Mouse (Mus musculus): Measurements from ENCODE around the gene Cdadc1. TPM values are rescaled to one million over a fixed set of nuclear protein-coding genes. Genes with fewer than 3 reads are reported as not detected.
A peak's percentile ranks its signal among the peaks of the same experiment; 100 is the strongest.

Gene Cdadc1
- total RNA-seq, 2 experiments from 2014 or later = 28.2 to 40.7 TPM

DNA sequence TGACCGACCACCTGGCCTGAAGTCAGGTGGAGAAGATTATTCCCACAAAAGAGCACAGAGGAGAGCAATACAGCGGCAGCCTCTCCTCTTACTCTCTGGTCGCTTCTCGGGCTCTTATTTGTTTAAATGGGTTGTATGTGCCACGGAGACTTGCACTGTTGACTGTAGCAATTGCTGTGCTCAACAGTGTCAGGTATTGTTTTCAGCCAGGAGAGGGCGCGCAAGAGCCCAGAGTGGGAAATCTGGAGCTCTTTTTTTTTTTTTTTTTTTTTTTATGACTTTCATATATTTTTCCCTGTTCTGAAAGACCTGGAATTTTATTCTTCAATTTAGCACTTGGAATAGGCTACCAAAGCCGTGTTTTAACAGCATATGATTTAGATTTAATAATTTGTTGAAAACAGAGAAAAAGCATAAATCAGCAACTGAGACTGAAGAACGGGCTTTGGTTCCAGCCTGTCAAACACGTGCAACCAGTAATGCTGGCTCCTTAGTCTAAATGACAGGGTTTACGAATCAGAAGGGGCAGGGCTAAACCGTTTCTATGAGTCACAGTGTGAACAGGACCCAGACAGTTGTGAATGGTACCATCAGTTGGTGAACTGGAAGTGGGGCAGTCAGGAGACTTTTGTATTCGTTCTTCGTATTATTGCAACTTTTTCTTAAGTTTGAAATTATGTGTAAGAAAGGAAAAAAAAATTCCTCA is 15.3 kb upstream of the Cdadc1 start:
- DNase-seq = no peak

DNA sequence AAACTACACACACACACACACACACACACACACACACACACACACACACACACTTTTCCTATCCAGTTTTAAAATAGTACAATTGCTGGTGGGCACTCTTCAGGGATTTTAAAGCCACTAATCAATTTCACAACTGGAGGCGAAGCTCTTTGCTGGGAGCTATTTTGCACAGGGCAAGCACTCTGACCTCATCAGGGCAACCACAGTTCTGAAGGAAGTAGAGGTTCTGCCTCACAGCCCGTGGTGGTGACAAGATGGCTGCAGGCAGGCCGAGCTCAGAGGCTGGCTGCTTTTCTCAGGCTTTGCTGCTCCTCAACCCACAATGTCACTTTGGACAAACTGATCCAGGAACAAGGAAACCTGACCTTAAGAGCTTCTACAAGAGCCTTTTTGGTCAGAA is 9.3 kb upstream of the Cdadc1 start:
- no peak for DNase-seq

- DNase-seq = no peak
Measured at GRCm38 (mm10) chr14:59605671-59606353, 8.1 kb upstream of the Cdadc1 start.

DNA sequence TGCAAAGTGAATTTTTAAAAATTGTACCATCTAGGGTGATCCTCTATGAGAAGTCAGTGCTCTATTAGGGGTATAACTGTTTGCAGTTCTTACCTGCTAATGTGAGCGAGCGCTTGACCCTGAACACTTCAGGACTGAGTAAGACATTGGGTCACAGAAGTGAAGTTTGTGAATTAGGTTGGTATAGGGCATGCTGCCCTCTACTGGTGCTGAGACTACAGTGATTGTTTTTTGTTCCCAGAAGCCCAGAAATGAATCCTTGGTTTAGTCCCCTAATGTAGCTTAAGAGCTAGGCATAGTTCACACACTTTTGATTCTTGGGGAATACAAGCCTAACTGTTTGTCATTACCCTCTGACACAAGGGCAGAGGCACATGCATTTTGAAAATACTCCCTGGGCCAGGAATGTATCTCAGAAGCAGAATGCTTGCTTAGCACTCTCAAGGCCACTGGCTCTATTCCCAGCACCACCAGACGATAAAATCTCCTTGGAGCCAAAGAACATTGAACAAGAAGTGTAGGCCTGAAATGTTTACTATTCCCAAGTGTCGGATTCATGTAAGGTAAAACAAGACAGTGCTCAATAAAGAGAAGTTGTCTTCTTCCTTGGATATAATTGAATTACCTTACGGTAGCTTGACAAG is 6.4 kb upstream of the Cdadc1 start:
- DNase-seq = no peak

DNA sequence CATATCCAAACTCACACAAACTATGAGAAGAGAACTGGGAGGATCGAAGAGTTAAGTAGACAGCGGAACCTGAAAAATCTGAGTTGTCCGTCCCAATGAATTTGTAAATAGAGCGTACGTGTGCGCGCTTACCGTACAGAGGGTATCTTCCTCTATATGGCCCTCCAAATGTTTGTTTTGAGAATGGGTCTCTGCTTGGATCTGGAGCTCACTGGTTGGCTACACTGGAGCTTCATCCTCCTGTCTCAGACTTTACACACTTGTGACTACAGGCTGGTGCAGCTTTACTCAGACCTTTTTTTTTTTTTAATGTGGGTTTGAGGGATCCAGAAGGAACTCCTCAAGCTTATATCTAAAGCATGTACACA is 485 bp upstream of the Cdadc1 start:
- no peak for DNase-seq

DNA sequence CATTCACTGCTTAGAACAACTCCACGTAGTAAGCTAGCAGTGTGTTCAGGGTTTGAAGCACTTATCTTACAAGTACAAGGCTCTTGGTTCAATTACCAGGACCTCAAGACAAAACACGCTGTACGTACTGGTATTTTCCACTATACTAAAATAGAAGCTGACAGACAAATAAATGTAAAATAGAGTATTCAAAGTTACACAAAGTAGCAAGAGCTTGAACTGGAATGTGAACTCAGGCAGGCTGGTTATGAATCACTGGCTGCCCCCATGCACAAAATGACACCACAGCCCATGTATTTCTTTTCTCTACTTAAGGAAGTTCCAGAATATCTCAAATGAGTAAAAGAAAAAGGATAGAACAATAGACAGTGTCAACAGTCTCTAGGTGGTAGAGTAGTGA is 2.8 kb downstream of the Cdadc1 start:
- DNase-seq = no peak

DNA sequence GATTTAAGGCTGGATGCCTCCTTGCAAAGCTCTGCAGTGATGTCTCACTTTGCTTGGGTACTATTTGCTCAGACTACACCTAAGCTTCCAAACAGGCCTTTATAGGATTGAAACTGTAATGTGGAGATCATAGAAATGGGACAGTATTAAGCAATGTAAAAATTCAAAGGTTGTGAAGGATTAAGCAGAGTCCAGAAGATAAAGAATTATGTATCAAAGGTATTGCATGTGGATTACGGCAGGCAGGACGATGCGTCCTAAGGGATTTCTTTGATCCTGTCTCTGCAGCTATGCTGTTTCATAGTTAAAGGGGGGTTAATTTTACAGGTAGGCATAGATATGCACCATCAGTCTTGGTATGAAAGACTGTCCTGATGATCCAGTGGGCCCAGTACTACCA is 5.2 kb downstream of the Cdadc1 start:
- no peak for DNase-seq

DNA sequence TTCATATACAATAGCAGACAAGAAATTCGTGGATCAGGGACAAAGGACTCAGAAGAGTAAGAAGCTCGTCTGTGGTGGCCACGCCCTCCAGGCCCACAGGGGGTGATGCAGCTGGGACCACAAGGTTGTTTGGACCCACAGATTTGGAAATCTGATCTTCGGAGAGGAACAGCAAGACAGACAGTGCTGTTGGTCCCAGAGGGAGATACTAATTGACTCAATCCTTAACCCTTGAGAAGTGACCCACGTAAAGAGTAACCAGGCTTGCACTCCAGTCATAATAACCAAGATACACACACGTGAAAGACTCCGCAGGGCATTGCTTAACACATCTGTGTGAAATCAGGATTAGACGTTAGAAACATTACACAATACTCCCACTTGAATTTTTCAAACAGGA is 5.9 kb downstream of the Cdadc1 start:
- no peak for DNase-seq

DNA sequence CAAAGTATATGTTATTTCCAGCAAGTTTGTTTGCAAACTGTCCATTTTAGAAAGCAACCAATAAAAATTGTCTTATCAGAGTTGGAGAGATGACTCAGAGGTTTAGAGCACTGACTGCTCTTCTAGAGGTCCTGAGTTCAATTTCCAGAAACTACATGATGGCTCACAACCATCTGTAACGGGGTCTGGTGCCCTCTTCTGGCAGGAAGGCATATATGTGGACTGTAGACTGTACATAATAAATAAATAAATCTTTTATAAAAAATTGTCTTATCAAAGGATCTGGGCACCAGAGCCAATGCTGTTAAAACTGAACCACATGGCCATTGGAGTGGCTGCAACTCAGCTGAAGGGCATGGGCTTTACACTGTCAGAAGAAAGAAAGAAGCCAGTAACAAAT is 7.1 kb downstream of the Cdadc1 start:
- no peak for DNase-seq

- DNase-seq = no peak
Measured at GRCm38 (mm10) chr14:59576385-59576784, 21.4 kb downstream of the Cdadc1 start.

GRCm38 (mm10) chr14:59566756-59567155 is 31.0 kb downstream of the Cdadc1 start:
- no peak for DNase-seq

DNA sequence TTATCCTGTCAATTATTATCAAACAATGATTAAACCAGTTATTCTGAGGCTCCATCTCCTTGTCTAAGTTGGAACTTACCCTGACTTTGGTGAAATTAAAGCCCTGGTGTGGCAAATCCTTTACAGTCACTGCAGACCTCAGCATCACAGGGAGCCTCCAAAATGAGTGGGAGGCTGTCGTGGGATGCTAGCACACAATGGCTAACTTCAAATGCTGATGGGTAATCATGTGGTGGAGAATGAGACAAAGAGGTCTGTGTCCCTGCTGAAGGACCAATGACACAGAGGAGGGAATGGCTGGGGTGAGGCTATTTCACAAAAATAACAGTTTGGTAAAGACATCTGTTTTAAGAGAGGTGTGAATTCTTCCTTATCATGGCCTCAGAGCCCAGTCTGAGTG is 39.9 kb downstream of the Cdadc1 start:
- DNase-seq = no peak

DNA sequence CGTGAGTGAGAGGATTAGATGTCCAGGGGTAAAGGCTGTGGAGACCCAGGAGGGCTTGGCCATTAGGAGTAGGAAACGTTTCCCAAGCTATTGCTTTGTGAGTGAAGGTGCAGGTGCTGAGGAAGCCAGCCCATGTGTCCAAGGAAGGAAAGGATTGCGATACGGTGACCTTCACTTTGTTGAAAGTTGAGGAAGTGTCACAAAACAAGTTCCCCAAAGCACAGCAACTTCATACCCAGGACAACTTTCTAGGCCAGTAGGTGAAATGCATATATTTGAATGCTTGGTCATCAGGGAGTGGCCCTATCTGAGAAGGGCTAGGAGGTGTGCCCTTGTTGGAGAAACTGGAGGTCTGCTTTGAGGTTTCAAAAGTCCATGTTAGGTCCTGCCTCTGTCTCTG is 40.7 kb downstream of the Cdadc1 start:
- DNase-seq = no peak

DNA sequence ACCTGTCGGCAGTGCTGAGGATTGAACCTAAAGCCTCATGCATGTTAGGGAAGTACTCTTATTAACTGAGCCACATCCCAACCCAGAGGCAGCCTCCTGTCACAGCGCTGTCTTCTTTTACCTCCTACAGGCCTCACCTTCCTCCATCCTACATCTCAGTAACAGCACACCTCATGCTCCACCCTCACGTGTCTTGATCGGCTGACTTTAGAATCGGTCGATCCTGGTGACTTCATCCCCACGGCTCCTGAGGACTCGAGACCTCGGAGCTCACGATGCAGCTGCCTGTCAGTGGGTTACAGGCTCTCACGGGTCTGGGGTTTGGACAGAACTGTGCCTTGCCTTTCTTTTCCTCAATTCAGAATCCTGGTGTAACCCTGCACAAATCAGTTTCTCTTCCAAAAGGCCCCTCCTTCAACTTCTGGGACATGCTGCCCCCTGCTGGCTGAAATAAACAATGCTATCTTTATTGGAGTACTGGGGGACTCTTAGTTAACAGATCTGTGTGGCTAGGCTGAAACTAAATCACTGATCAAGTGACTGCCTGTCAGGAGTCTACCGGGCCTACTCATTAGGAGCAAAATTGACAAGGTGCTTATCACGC is 41.7 kb downstream of the Cdadc1 start:
- peak; percentile 39 for DNase-seq

DNA sequence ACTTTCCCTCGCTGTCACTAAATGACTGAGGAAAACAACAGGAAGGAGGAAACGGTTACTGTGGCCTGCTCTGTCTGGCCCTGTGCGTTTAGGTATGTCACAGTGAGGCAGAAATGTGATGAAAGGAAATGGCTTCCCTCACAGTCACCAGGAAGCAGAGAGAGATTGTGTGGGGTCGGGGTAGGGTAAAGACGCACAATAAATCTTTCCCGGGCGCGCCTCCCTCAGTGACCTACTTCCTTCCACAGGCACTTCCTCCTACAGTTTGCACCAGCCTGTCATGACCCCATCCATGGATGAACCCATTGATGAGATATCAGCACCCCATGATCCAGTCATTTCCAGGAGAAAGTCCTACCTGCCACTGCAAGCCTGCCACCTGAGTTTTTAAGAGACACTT is 42.7 kb downstream of the Cdadc1 start:
- DNase-seq = no peak

GRCm38 (mm10) chr14:59554025-59554424 is 43.7 kb downstream of the Cdadc1 start:
- no peak for DNase-seq

DNA sequence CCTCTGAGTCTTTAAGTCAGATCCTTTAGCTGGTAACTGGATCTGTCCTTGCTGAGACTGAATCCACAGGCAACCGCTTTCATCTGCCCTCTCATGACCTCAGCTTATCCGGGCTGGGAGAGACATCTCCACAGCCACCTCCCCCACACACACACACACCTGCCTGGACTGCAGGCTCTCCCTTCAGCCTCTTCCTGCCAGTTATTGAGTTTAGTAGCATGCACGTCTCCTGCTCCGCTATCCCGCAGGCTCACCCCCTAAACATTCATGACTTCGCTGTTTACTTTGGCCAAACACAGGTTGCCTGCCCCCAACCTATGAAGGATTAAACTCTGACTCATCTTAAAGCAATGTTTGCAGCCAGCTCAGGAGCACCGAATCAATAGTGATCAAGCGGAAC is 45.8 kb downstream of the Cdadc1 start:
- DNase-seq = no peak

DNA sequence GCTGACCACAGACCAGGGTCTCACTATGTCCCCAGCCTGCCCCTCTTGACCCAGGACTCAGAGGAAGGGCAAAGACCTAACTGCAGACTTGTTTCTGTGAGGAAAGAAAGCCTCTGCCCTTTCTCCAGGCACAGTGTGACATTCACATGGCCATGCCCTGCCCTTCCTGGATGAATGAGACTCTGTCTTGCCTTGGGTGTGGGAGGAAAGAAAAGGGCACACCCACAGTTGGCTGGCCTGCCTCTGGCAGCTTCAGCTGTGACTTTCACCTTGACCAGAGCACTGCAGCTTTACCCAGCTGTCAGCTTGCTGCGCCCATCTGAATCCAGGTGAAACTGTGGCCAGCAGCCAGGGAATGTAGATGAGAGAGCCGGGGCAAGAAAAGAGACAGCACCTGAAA is 46.9 kb downstream of the Cdadc1 start:
- no peak for DNase-seq

DNA sequence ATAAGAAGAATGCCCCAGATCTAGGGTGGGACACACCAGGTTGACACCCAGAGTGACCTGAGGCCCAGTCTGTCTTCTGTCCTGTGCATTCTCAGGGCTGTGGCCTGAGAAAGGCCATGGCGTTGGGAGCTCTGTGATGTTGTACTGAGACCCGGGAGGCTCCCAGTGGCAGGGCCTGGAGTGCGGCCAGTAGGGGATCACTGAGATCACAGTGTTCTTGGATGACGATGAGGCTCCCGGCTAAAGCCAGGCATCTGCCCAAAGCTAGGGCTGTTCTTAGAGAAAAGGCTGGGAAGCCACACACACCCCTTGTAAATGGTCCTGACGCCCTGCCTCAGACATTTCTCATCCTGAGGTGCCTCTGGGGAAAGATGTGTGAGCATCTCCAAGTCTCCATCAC is 48.7 kb downstream of the Cdadc1 start:
- peak; percentile 83 for DNase-seq

DNA sequence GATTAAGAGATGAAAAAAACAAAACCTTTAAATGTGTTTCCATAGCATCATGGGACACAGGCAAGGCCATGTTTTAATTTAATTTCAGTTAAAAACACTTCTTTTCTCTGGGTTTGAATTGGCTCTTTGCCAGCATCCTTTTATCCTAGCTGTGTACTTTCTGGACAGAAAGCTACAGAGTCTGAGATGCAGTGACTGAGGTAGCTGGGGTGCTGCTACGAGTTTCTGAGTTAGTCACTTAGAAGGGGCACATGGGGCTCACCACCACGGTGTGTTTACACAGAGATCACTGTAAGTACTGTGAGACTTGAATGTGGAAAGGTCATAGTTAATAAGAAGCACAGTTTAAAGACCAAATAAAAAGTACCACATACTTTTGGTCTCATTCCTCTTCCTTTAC is 49.2 kb downstream of the Cdadc1 start:
- no peak for DNase-seq

GRCm38 (mm10) chr14:59547530-59547929 is 50.2 kb downstream of the Cdadc1 start:
- DNase-seq = no peak

DNA sequence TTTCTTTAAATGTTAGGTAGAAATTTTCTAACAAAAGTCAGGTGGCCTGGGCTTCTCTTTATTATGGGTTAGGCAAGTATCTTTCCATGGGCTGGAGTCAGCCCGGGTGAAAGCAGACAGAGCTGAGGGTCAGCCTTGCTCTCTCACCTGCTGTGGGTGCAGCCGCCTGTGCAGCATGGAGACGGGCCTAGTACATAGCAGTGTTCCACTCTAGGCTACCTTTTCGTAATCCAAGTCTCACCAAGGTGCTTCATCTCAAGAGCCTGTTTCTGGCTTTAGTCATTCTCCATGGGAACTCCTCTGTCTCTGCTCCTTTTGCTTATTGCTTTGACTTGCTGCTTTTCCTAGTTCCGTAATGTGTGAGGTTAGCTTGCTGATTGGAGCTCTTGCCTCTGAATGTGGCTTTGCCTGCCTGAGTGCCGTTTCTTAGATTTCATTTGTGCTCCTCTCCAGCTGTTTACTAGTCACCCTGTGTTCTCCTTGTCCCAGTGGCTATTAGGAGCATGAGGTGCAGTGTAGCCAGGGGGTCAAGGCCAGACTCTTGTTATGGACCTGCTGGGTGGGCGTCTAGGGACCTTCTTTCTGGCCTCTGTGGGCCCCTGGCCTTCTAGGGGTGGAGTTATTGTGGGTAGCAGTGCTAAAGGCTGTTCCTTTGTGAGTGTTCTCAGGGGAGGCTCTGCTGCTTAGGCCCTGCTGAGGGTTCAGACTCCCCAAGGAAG is 51.4 kb downstream of the Cdadc1 start:
- DNase-seq = no peak

DNA sequence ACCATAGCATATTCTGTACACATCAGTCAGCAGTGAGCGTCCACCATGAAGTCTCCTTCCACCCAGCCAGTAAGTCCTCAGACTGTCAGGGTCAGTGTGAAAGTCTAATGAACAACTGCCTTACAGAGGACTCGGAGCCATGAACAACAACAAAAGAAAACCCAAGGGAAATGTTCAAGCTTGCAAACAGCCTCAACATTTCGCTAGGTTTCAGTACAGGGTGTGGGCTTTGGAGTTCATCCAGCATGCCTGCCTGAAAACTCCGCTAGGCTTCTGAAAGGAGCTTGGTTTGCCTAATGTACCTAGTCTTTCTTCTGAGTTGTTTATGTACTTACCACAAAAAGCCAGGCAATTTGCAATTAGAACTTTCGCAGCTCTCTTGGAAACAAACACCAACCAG is 53.8 kb downstream of the Cdadc1 start:
- no peak for DNase-seq

All from gastrocnemius, postnatal 25 days (tissue).